Mouse (Mus musculus) cerebellum, adult 2 months (tissue): Measurements from ENCODE around the gene Il2.

Source experiments
- CTCF ChIP-seq: fragments of 200-500 bp; IDR thresholded peaks from 2 replicates; pipeline ENCODE4 v1.5.1; 2011; ENCODE audit warnings: low read depth, mild to moderate bottlenecking, control low read depth, low read length, moderate library complexity, borderline replicate concordance; ENCODE audit not compliant: insufficient read depth
- POLR2A ChIP-seq: fragments of 200-500 bp; IDR thresholded peaks from 2 replicates; pipeline ENCODE4 v1.6.1; 2011; ENCODE audit warnings: low read length, control low read depth, borderline replicate concordance; ENCODE audit not compliant: insufficient read depth

GRCm38 (mm10) chr3:37144979-37145378, 19.2 kb upstream of the Il2 start:
- TF ChIP-seq POLR2A: no peak
- TF ChIP-seq CTCF: no peak
